In genomic region chr8:76230847-76231246, GRCm38 (mm10) we compare ENCODE assay signal across 22 mouse cellular contexts.
DNase-seq lines count a peak whose midpoint lies in the region; ATAC-seq lines count a peak whose summit lies in the region.
"Had no signal": no experiment of that assay in that cellular context is flagged by ENCODE, and none has a peak within 500 bp of the region (broad histone marks: within the 10 kb centered on the region; RNA-seq: fewer than 3 reads in every experiment).

No protein-coding gene starts in this region.

- H3K9ac ChIP-seq in hindbrain, embryonic 11.5 days (ENCODE audit: low read depth, low read length): no peak overlapping the region
- no peak overlapping the region for H3K9ac ChIP-seq in hindbrain, embryonic 12.5 days
- no peak overlapping the region for H3K9ac ChIP-seq in neural tube, embryonic 11.5 days (ENCODE audit: low read length)
- H3K9ac ChIP-seq: forebrain, embryonic 13.5 days; forebrain, postnatal 0 days had no signal

- no peak overlapping the region for H3K4me3 ChIP-seq in hindbrain, embryonic 11.5 days (ENCODE audit: low read depth, low read length)
- no peak overlapping the region for H3K4me3 ChIP-seq in hindbrain, embryonic 12.5 days
- H3K4me3 ChIP-seq in neural tube, embryonic 11.5 days (ENCODE audit: low read depth, low read length): no peak overlapping the region
- H3K4me3 ChIP-seq: embryonic facial prominence, embryonic 10.5 days; forebrain, embryonic 13.5 days; heart, embryonic 10.5 days had no signal

- H3K9me3 ChIP-seq in hindbrain, embryonic 11.5 days (ENCODE audit: control insufficient read depth, low read length): no peaks in the 10 kb centered on the region
- no peaks in the 10 kb centered on the region for H3K9me3 ChIP-seq in hindbrain, embryonic 12.5 days (replicated peaks)
- H3K9me3 ChIP-seq in neural tube, embryonic 11.5 days (ENCODE audit: control insufficient read depth, low read length): no peaks in the 10 kb centered on the region
- H3K9me3 ChIP-seq: embryonic facial prominence, embryonic 10.5 days; forebrain, embryonic 13.5 days; heart, embryonic 10.5 days had no signal

- no peaks in the 10 kb centered on the region for H3K4me1 ChIP-seq in hindbrain, embryonic 11.5 days (replicated peaks; ENCODE audit: control insufficient read depth, insufficient read depth, low read length)
- H3K4me1 ChIP-seq in hindbrain, embryonic 12.5 days: peaks cover 4% of the 10 kb centered on the region; the same call in 1 of the 2 replicates
- H3K4me1 ChIP-seq in neural tube, embryonic 11.5 days (ENCODE audit: control insufficient read depth, insufficient read depth, low read length): no peaks in the 10 kb centered on the region
- H3K4me1 ChIP-seq: embryonic facial prominence, embryonic 10.5 days; forebrain, embryonic 13.5 days; heart, embryonic 10.5 days had no signal

- H3K27ac ChIP-seq in hindbrain, embryonic 11.5 days (ENCODE audit: low read depth, low read length): no peak overlapping the region
- no peak overlapping the region for H3K27ac ChIP-seq in hindbrain, embryonic 12.5 days
- no peak overlapping the region for H3K27ac ChIP-seq in neural tube, embryonic 11.5 days (ENCODE audit: low read depth, low read length)
- H3K27ac ChIP-seq: embryonic facial prominence, embryonic 10.5 days; forebrain, embryonic 13.5 days; heart, embryonic 10.5 days had no signal

- peak; percentile 83 for ATAC-seq in hindbrain, embryonic 11.5 days (ENCODE audit: low FRiP score)
- no peak for ATAC-seq in hindbrain, embryonic 12.5 days (ENCODE audit: low FRiP score)
- ATAC-seq in neural tube, embryonic 11.5 days (ENCODE audit: insufficient read depth, low FRiP score, low TSS enrichment): peak; percentile 68
- ATAC-seq: activated CD4-positive, CD25-positive, alpha-beta regulatory T cell, adult 4 months; forebrain, embryonic 13.5 days; forebrain, postnatal 0 days; hindbrain, embryonic 16.5 days; inflammation-experienced regulatory T-cells, adult 6 months; Patski had no signal

- DNase-seq in hindbrain, embryonic 11.5 days (ENCODE audit: low spot score): peak; percentile 44
- peak; percentile 22 for DNase-seq in Muller cell, postnatal 12 days (ENCODE audit: inconsistent ontology term)
- peak; percentile 46 for DNase-seq in embryo, embryonic 11 days
- peak; percentile 19 for DNase-seq in neural tube, embryonic 11.5 days (ENCODE audit: low spot score)
- no peak for DNase-seq in cerebellum, adult 8-10 months
- no peak for DNase-seq in gastrocnemius, postnatal 25 days
- DNase-seq: adrenal gland, postnatal 14 days; cerebellum, adult 11-12 months; cerebellum, adult 9-11 months; cerebellum, postnatal 36 days; forebrain, postnatal 0 days; gastrocnemius, postnatal 14 days; heart, postnatal 10 days; heart, postnatal 4 days had no signal

- 21% methylated on average over 1 of the region's 1 CpGs for WGBS in hindbrain, embryonic 11.5 days
- WGBS in hindbrain, embryonic 12.5 days: 12% methylated on average over 1 of the region's 1 CpGs
- WGBS in neural tube, embryonic 11.5 days: 17% methylated on average over 1 of the region's 1 CpGs

- no peaks in the 10 kb centered on the region for H3K36me3 ChIP-seq in hindbrain, embryonic 11.5 days (ENCODE audit: control insufficient read depth, insufficient read depth, low read length)
- H3K36me3 ChIP-seq in hindbrain, embryonic 12.5 days: no peaks in the 10 kb centered on the region
- no peaks in the 10 kb centered on the region for H3K36me3 ChIP-seq in neural tube, embryonic 11.5 days (ENCODE audit: control insufficient read depth, insufficient read depth, low read length)
- H3K36me3 ChIP-seq: embryonic facial prominence, embryonic 10.5 days; heart, embryonic 10.5 days had no signal

- no peak overlapping the region for H3K4me2 ChIP-seq in hindbrain, embryonic 11.5 days (replicated peaks; ENCODE audit: low read depth, low read length)
- H3K4me2 ChIP-seq in hindbrain, embryonic 12.5 days (replicated peaks): no peak overlapping the region
- no peak overlapping the region for H3K4me2 ChIP-seq in neural tube, embryonic 11.5 days (ENCODE audit: low read depth)
- H3K4me2 ChIP-seq: forebrain, embryonic 13.5 days had no signal

- H3K27me3 ChIP-seq in hindbrain, embryonic 11.5 days (ENCODE audit: control insufficient read depth, insufficient read depth, low read length): no peaks in the 10 kb centered on the region
- no peaks in the 10 kb centered on the region for H3K27me3 ChIP-seq in hindbrain, embryonic 12.5 days
- no peaks in the 10 kb centered on the region for H3K27me3 ChIP-seq in neural tube, embryonic 11.5 days (ENCODE audit: control insufficient read depth, insufficient read depth, low read length)
- H3K27me3 ChIP-seq: forebrain, embryonic 13.5 days had no signal

Comparison
In these comparisons a context has a peak if more than half of its experiments do, and no peak if none do; other contexts are left out.
1. DNase-seq: peak in hindbrain, embryonic 11.5 days (single experiment), Muller cell, postnatal 12 days (single experiment), embryo, embryonic 11 days (single experiment) and neural tube, embryonic 11.5 days (single experiment); none in cerebellum, adult 8-10 months (single experiment) and gastrocnemius, postnatal 25 days (single experiment).